Mouse (Mus musculus) G1E (cell line): ENCODE results near the gene Hhipl1.

Experiments
- CTCF ChIP-seq: IDR thresholded peaks from 2 replicates; pipeline ENCODE4 v1.5.1; 2012; ENCODE audit warnings: low read depth, low read length, inconsistent platforms, mixed read lengths
- GATA1 ChIP-seq: IDR thresholded peaks from 2 replicates; pipeline ENCODE4 v1.6.1; 2012; ENCODE audit warnings: borderline replicate concordance, low read length, inconsistent platforms, mixed read lengths
- GATA2 ChIP-seq: IDR thresholded peaks from 2 replicates; pipeline ENCODE4 v1.6.1; 2012; ENCODE audit warnings: low read depth, low read length, inconsistent platforms, borderline replicate concordance
- POLR2AphosphoS5 ChIP-seq: IDR thresholded peaks from 2 replicates; pipeline ENCODE4 v1.6.1; 2012; ENCODE audit warnings: low read depth, low read length, inconsistent platforms; ENCODE audit not compliant: insufficient replicate concordance
- TAL1 ChIP-seq: conservative IDR thresholded peaks from 2 replicates; pipeline ENCODE4 v1.6.1; 2012; ENCODE audit warnings: low read depth, low read length, inconsistent platforms, mixed read lengths

DNA sequence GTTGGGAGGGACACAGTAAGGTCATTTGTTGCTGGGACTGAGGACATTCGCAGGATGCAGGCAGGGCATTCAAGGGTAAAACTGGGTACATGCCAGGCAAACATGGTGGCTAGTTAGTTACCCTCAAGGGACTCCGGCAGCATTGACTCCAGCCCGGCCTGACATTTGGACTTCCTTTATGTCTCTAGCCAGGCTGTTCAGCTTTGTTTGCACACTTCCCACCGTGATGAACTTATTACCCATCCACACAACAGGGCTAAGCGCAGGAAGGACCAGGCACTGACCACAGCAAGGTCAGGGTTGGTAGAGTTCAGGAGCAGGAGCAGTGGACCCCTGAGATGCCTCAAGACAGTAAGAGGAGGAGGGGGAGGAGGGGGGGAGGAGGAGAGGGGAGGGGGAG, 62.9 kb downstream of the Hhipl1 start:
- TF ChIP-seq CTCF (no peak), GATA1 (no peak), GATA2 (no peak), TAL1 (no peak), POLR2AphosphoS5 (no peak)
